Mouse (Mus musculus) adrenal gland, postnatal 4 days (tissue): ENCODE results near the gene Kri1. TPM values are rescaled to one million over a fixed set of nuclear protein-coding genes. Genes with fewer than 3 reads are reported as not detected.
"Not testable (repeated sequence)": the region's sequence is repeated elsewhere in the genome, so short reads cannot be mapped to it uniquely, and the experiment has no call there.

ENCODE experiments used
- DNase-seq, 2 experiments: peaks; one replicate each; pipeline ENCODE4 v3.0.0; 2021 to 2022; ENCODE audit warnings: low spot score in 2 of 2, mixed read lengths in 2 of 2
- long read RNA-seq, 2 experiments: library from polyadenylated mRNA; stranded (forward); transcript quantifications; one replicate each; pipeline ENCODE4 v2.0.0; 2021
- total RNA-seq, 2 experiments: library from RNA; stranded (reverse); gene quantifications; 2 replicates each; pipeline ENCODE4 v1.2.3; 2021

Kri1 gene
- 10 to 100 TPM; 40.2 to 41.8 TPM for total RNA-seq
- long read RNA-seq, experiment 1, partial matches to known transcripts: 2 of 12 reads
- long read RNA-seq, experiment 1, other reads (novel, unspliced or antisense): 6 of 12 reads
- long read RNA-seq, experiment 2, transcript Kri1-201 (19 exons, 2,598 nt): major isoform, 12 of 30 reads
- long read RNA-seq, experiment 2, partial matches to known transcripts: 9 of 30 reads
- long read RNA-seq, experiment 2, other reads (novel, unspliced or antisense): 9 of 30 reads

DNA sequence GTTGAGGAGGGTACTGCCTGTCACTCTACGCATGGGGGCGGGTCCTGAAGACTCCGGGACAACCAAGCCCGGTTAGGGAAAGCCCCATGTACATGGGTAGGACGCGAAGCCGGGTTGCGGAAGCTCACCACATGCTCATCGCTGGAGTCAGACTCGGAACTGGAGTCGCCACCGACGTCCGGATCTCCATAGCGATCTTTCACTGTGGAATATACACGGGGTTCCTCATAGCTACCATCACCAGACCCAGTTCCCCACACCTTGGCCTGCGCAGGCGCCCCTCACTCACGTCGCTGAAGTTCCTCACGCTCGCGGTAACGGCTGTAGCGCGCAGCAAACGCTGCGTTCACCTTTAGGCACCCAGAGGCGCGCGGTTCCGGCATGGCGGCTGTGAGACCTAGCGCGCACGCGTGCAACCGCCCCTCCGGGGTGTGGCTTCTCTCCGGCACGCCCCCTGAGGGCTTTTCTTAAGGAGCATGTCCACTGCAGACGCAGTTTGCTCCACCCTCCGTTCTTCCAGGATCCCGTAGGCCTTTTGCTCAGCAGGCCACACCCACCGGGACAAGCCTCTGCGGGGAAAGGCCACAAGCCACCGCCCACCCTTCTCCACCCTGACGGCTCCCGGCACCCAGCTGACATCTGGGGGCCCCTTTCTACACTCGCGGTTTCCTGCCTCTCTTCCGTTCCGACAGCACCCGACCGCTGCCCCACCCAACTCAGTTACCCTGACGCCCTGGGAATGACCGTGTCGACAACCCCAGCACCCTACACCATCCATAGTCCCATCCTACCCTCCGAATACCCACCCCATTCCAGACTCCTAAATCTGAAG, at the start of gene Kri1:
Kri1 (minus strand) TSS at position 399 of the 832 bp plus-strand sequence.
- DNase-seq: peak; percentile 91 to 97

DNA sequence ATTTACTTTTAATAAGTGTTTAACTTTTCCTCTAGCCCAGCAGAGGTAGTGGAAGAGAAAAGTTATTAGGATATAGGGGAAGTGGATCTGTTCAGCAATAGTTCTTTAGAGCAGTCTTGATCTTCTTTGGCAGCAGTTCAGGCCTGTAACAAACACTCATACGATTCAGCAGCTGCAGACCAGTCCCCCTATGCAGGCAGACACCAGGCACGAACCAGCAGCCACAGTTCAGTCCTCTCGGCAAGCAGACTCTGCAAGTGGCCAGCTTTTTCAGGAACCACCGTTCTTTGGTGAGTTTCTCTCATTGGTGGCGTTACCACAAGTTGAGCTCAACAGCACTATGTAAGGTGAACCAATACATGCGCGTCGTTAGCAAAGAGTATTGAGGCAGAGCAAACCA, 48.7 kb upstream of the Kri1 start:
- DNase-seq: no peak

DNA sequence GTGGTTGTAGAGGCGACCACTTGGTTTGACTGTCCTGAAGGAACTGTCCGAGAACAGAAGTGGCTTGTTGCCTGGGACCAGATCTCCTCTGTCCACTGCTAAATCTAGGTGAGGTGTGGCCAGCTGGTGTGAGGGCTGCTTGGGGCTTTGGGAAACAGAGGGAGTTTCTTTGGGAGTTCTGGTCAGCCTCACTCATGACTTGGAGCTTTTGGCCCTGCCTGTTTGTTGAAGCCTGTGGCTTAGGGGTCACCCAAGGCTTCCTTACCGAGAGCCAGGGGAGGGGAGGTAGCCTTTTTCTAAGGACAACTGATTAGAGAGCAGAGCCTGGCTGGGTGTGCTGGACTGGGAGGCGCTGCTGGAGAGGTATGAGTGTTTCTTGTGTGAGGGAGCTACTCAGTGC, 47.6 kb upstream of the Kri1 start:
- DNase-seq: no peak

DNA sequence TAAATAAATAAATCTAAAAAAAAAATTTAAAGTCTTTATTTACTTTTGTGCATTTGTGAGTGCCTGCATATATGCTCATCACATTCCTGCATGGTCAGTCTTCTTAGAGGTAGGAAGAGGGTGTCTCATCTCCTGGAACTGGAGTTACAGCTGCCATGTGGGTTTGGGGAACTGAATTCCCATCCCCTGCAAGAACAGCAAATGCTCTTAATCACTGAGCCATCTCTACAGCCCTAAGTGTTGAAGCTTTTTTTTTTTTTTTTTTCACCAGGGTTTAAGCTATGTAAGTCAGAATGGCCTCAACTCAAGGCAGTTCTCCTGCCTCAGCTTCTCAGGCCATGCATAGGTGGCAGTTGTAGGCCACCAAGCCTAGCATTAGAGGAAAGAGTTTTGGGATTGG, 47.0 kb upstream of the Kri1 start:
- DNase-seq: no peak

DNA sequence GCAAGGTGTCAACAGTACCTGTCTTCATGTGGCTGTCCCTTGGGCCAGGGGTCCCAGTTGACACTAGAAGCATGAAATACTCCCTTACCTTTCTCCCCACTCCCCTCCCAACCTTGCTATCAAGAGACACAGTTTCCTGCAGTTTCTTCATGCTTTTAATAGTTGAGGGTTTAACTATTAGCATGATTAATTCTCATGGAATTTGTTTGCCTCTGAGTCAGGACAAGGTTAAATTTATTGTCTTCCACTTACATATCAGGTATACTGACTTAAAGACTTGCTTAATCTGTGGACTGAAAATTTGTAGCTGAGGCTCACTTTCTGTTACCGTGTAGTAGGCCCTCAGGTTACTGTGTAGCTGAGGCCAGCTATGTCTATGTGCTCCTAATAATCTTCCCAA, 45.8 kb upstream of the Kri1 start:
- no peak for DNase-seq

DNA sequence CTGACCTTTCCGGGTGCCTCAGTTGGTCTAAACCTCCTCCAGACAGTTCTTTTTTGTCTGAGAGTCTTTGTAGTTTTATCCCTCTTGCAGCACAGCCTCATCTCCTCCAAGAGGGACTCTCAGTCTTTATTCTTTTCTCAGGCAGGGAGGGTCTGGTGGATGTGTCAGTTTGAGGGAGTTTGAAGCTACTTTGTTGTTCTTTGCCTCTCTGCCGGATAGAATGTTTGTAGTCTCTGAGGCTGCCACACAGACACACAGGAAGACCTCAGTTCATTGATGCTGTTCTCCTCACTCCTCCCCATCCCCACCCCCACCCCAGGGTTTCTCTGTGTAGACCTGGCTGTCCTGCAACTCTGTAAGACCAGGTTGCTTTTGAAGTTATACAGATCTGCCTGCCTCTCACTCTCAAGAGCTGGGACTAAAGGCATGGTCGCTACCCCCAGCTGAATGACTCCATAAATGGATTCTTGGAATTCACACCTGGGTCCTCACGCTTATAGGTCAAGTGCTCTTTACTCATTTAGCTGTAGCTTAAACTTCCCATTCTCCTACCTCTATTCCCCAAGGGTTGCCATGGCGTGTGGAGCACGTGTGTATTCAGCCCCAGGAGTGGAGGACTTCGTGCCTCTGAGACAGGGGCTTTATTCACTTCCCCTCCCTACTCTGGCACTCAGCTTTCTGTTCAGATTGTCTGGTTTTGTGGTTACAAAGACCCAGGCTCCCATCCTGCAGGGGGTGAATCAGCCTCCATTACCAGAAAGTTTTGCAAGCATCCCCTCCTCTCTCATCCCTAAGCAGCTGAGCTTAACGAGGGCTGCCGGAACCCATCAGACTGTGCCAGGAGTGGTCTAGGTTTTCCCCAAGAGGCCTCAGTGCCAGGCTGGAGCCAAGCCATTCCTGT, 44.6 kb upstream of the Kri1 start:
- no peak for DNase-seq

DNA sequence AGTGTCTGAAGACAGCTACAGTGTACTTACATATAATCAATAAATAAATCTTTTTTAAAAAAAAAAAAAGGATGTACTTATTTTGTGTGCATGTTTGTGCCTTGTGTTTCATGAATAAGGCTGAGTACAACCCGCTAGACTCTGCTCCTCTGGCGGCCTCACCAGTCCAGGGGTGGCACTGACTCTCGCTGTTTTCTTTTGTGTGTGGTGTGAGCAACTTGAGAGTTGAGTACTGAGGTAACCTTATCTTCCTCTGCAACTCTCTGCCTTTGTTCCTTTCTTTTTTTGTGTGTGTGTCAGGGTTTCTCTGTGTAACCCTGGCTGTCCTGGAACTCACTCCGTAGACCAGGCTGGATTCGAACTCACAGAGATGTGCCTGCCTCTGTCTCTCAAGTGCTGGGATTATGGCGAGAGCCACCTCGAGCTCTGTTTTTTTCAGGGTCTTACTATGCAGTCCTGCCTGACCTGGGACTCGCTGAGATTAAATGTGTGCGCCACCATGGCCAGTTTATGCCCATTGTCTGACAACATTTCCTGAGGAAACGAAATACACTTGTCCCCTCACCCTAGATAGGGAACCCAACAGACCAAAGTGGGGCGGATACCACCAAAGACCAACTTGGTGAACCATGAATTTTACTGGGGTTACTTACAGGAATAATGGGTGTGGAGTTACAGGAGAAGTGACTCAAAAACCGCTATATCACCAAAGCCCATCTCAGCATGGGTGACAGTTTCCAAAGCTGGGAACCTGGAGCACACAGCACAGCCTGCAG, 43.8 kb upstream of the Kri1 start:
- no peak for DNase-seq

DNA sequence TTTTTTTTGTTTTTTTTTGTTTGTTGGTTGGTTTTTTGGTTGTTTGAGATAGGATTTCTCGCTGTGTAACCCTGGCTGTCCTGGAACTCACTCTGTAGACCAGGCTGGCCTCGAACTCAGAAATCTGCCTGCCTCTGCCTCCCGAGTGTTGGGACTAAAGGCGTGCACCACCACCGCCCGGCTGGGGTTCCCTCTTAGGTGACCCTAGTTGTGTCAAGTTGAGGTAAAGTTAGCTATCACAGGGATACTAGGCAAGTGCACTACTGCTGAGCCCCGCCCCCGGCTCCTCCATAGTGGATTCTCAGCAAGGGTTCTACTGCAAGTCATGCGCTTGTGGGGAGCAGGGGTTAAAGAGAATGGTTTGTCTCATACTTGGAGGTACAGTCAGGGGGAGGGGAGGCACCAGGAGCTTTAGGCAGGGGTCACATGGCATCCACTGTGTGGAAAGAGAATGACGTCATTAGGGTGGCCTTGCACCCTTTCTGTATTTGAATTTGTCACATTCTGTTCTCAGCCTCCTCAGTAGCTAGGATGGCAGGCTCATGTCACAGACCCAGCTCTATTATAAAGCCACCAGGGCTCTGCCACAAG, 42.0 kb upstream of the Kri1 start:
- no peak for DNase-seq

DNA sequence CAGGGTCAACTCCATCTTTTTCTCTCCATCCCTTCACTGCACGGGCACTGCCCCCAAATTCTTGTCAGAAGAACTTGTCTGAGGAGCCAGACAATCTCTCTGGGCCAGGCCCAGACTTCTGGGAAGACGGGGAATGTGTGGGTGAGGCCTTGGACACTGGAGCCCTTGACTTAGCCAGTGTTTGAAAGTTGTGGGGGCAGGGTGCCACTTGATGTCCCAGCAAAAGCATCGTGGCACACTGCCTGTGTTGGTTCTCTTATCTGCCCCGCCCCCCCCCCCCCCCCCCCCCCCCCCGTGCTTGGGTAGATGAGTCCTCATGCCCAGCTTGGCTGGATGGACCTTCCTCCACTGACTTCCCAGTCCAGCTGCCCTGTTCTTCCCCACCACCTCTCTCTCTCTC, 41.3 kb upstream of the Kri1 start:
- no peak for DNase-seq

DNA sequence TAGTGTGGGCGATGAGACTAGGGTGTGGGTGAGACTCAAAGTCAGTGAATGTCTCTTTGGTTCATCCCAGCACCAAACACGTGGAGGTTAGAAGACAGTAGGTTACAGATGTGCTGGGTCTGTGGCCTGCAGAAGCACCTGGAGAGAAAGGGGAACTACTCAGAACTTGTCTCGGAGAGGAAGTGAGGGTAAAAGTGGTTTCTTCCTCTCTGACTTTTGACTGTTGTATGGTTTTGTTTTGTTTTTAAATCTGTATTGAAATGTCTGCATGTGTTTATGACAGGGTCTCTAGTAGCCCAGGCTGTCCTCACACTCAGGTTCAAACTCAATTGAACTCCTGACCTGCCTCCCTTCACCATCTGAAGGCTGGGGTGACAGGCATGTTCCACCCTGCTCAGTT, 40.3 kb upstream of the Kri1 start:
- no peak for DNase-seq

DNA sequence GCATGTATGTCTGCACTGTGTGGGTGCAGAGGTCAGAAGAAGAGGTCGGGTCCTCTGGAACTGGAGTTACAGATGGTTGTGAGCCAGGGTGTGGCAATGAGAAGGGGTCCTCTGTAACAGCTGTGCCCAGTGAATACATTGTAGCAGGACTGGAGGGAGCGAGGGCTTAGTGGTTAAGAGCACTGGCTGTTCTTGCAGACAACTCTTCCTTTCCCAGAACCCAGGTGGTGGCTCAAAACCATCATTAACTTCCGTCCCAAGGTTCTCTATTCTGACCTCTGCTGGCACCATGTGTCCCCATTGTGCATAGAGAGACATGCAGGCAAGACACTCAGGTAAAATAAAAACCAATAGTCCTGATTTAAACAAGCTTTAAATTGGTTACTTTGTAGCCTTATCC, 39.8 kb upstream of the Kri1 start:
- no peak for DNase-seq

DNA sequence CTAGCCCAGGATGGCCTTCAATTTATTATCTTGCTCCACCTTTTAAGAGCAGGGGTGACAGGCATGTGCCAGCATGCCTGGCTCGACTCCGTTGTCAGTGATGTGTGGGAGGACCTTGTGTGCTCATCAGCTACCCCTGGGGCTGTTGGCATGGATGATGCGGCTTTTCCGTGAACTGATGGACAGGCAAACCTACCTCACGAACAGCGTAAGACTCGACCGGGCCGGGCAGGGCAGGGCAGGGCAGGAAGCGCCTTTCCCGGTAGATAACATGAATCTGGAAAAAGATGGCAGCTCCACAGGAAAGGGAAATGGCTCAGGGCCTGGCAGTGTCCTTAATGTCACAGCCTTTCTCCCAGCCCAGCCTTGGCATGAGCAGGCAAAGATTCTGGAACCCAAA, 36.5 kb upstream of the Kri1 start:
- DNase-seq: no peak

DNA sequence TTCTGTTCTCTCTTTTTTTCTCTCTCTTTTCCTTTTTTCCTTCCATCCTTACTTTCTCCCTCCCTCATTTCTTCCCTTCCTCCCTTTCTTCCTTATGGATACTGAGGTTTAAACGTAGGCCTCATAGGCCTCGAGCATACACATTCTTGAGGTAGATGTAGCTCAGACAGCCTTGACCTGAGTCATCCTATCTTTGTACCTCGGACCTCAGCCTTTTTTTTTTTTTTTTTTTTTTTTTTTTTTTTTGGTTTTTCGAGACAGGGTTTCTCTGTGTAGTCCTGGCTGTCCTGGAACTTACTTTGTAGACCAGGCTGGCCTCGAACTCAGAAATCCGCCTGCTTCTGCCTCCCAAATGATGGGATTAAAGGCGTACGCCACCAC, 35.1 kb upstream of the Kri1 start:
- DNase-seq: not testable (repeated sequence)

DNA sequence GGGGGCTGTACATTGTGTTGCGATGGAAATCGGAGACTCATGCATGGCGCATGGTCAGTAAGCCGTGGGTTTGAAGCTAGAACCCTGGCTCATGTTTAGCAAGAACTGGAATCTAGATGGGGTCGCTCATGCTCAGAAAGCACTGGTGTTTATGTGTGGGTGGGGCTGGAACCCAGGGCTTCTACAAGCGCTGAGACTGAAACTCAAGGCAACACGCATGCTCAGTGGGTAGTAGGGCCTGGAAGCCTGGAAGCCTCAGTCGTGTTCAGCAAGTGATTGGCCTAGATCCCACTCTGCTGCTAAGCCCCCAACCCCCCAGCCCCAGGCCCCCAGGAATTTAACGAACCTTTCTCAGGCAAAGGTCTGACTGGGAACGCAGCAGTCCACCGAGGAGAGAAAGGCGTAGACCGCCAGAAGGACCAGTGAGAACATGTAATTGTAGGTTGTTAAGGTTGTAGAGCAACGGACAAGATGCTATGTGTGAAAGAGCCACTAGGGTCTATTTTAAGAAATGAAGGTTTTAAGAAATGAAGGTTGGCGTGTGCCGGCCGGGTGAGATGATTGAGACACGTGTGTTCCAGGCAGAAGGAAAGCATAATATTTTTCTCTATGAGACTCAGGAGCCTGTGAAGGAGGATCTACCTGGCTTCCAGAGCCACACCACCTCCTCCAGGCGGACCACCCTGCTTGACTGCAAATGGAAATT, 34.6 kb upstream of the Kri1 start:
- DNase-seq: no peak

DNA sequence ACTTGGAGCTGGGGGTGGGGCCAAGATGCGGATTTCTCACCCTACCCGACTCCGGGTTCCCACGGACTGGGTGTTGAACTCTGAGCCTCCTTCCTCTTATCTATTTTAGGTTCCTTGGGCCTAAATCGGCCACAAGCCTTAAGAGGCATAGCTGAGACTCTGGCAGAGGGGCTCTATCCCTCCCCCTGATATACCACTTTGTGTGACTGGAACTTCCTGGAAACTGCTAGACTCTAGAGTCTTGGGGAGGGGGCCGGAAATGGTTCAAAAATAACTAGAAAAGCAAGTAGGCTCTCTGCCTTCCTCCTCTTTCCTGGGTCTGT, 33.7 kb upstream of the Kri1 start:
- DNase-seq: no peak

DNA sequence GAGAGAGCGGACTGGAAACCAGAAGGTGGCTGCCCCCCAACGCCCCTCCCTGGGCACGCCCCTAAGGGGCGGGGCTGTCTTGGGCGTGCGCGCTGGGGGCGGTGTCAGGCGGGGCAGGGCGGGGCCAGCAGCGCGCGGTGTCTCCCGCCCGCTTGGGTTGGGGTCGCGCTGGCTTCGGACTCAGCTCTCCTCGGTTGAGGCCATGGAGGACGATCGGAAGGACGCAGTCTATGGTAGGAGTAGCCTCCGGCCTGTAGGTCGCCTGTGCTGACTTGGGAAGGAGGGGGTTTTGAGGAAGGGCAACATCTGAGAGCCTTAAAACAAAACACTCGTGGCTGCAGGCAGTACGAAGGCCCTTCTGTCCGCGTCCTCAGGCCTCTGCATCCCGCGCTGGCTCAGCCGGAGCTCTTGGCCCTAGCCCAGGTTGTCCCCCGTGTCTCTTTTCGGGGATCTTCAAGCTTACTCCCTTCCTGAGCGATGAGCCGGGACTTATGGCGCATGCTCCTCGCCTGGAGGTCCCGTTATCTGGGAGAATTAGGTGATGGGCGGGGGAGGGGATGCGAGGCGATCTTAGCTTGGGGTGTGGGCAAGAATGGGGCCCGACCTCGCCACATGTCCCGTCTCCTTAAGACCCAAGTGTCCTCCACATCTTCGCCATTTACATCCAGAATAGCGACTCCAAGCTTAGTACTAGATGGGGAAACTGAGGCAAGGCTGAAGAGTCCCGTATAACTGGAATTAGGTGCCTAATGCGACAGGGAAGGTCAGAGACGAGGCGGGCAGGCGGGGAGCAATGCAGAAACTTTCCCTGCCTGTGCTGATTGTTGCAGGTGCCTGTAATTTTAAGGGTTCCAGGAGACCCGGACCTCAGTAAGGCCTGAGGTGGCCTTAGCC, 33.1 kb upstream of the Kri1 start, which contains the start of gene Slc44a2:
Slc44a2 (plus strand) TSS at position 80 of the 894 bp plus-strand sequence.
- DNase-seq: peak; percentile 71 to 73

DNA sequence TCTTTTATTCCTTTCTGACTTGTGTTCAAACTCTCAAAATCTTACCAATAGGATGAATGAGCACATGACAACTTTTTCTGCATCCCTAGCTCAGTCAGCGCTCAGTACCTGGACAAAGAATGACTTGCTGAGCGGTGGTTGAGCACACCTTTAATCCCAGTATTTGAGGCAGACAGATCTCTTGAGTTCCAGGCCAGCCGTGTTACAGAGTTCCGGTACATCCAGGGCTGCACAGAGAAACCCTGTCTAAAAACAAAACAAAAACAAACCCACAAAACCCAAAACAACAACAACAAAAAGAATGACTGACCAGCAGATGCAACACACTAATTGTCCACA, 32.5 kb upstream of the Kri1 start:
- DNase-seq: no peak

DNA sequence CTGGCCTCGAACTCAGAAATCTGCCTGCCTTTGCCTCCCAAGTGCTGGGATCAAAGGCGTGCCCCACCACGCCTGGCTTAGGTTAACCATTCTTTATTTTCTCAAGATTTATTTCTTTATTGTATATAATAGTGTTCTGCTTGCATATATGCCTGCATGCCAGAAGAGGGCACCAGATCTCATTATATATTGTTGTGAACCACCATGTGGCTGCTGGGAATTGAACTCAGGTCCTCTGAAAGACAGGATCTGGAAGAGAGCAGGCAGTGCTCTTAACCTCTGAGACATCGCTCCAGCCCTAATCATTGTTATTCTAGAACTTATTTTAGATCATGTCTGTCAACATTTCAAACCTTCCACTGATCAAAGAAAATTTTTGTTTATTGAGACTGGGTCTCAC, 31.7 kb upstream of the Kri1 start:
- DNase-seq: no peak

DNA sequence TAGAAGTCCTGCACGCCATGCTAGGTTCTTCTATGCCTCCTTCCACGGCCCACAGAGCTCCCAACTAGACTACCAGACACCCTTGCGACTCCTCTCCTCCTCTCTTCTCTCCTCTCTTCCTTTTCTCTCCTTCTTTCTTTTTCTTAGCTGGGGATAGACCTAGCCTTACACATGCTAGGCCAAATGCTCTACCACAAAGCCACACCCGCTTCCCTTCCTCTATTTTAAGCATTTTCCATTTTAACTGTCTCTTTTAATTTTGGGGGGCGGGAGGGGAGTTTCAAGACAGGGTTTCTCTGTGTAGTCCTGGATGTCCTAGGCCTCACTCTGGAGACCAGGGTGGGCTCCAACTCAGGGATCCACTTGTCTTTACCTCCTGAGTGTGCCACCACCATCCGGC, 31.0 kb upstream of the Kri1 start:
- no peak for DNase-seq
